Mouse (Mus musculus) cerebellum, adult 11 months (tissue): ENCODE data around the gene Cxcr6.
A peak's percentile ranks its signal among the peaks of the same experiment; 100 is the strongest.

ENCODE experiments used
- DNase-seq: peaks from one replicate; pipeline ENCODE4 v3.0.0; 2022

Gene Cxcr6

DNA sequence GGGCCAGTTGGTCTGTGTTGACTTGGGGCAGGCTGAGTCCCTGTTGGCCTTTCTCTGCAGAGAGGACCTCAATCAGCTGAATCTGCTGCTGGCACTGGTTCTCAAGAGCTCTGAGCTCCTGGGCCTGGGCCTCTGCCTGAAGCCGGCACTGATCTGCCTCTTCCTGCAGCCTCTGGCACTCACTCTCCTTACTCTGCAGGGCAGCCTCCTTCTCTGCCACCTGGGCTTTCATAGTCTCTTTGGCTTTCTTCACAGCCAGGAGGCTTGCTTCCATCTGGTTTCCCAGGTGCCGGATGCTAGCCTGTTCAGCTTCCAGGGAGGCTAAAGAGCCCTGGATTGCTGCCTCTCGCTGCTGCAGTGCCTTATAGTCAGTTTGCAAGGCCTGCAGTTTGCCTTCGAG, 22.6 kb downstream of the Cxcr6 start:
- DNase-seq, result peak; percentile 75

GRCm38 (mm10) chr9:123835851-123836250, 29.6 kb downstream of the Cxcr6 start:
- DNase-seq, result no peak

DNA sequence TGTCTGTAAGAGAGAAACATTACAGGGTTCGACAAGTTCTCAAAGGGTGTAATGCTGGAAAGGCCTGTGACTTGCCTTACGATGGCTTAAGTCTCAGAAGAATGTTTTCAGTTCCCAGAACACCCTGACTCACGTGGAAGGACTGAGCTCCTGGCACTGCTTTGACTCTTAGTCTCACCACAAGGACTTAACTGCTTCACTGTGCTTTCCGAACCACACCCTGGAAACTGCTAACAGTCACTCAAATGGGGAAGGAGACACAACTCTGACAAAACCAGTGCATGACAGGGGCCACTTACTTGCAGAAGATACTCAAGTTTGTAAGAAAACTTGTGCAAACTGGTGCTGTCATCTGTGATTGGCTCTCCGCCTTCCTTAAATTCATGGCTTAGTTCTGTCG, 34.0 kb downstream of the Cxcr6 start:
- DNase-seq, result no peak

- DNase-seq, result no peak
Observed at GRCm38 (mm10) chr9:123844468-123844867, 38.2 kb downstream of the Cxcr6 start.

GRCm38 (mm10) chr9:123845120-123845519, 38.8 kb downstream of the Cxcr6 start:
- no peak for DNase-seq

DNA sequence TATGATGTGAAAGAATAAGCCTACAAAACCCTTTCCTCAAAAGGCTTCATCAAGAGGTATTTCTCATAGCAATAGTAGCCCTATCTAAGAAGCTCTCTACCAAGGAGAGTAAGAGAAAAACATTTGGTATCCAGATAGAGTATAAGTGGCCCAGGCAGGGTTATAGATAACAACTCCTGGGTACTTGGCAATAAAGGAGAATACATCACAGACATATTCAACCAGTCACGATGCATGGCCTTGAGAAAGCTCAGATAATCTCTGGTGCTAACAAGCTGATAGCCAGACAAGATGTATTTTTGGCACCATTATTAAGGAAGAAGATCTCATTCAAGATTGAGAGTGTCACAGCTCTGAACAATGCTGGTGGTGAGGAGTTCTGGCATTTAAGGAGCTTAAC, 40.2 kb downstream of the Cxcr6 start:
- DNase-seq, result no peak

GRCm38 (mm10) chr9:123849976-123850695, 43.9 kb downstream of the Cxcr6 start:
- DNase-seq, result no peak

- peak; percentile 18 for DNase-seq
Observed at GRCm38 (mm10) chr9:123850705-123851061, 44.4 kb downstream of the Cxcr6 start.

DNA sequence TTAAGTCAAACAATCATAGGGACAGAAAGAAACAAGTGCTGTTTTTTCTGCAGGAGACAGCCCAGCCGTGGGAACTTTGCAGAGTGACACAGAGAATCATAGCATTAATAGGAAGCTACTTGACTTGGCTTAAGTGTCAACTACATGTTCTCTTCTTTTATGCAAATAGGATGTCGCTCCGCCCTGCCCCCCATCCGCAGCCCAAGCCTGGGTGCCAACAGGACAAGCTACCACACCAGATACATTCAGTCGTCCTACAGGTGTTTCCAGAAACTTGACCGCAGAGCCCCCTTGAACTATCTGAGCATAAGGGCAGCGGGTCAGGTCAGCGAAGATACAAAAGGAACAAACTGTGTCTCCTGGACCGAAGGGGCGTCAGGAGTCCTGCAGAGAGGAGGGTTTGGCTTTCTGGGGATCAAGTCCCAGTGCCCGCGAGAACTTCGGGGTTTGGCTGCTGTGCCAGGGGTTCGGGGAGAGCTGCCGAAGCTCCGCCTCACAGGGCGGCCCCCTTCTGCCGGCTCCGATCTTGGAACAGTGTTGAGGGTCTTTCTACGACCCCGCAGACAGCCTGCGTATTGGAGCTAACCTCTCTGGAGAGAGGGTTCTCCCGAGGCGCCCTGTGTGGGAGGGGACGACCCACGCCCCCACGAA, 44.9 kb downstream of the Cxcr6 start:
- no peak for DNase-seq

- DNase-seq, result peak; percentile 93
Observed at GRCm38 (mm10) chr9:123851713-123852448, 45.6 kb downstream of the Cxcr6 start, which contains the start of gene Fyco1. Gene Fyco1 (minus strand): TSS chr9:123851899.

- DNase-seq, result peak; percentile 18
Observed at GRCm38 (mm10) chr9:123852449-123853390, 46.4 kb downstream of the Cxcr6 start.

DNA sequence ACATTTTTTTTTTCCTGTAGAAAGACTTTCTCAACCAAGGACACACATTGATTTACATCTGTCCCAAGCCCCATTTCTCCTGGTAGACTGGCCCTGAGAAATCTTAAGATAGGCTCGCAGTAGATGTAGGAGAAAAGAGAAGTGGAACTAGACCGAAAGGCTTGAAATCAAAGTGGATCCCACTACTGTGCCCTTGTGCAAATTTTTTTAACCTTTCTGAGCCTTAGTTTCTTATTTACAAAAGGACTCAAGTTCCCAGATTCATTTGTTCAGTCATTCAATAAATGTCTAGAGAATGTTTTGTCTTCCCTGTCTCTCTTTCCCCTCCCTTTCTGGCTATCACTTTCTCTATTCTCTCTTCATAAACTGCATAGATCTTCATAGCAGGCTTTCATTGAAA, 50.6 kb downstream of the Cxcr6 start:
- no peak for DNase-seq
